Comparison of ENCODE assay signal across 8 mouse cellular contexts in genomic region chr13:59728378-59729093, GRCm38 (mm10). TPM values are rescaled to one million over a fixed set of nuclear protein-coding genes. Genes with fewer than 3 reads are reported as not detected.
DNase-seq lines count a peak whose midpoint lies in the region; ATAC-seq and TF ChIP-seq lines count a peak whose summit lies in the region.

No protein-coding gene starts in this region.

- peak; percentile 92 for ATAC-seq in hindbrain, postnatal 0 days
- ATAC-seq in megakaryocyte, adult 5-6 weeks (ENCODE audit: poor library complexity, severe bottlenecking) = peak; percentile 96

- H3K4me2 ChIP-seq in hindbrain, postnatal 0 days (ENCODE audit: low read depth, low read length) = no peak overlapping the region

- TF ChIP-seq CTCF in gastrocnemius, adult 2 months (IDR thresholded peaks at IDR 0.05) = no peak; the same call in none of the 2 replicates
- TF ChIP-seq CTCF in hindbrain, postnatal 0 days (IDR thresholded peaks at IDR 0.05; ENCODE audit: low read depth) = peak; percentile 95

- no peaks in the 10 kb centered on the region for H3K4me1 ChIP-seq in hindbrain, postnatal 0 days (ENCODE audit: insufficient read depth, low read length)

- H3K9ac ChIP-seq in hindbrain, postnatal 0 days (replicated peaks; ENCODE audit: low read length) = no peak overlapping the region

- intact Hi-C loops in gastrocnemius, adult 2 months (cut with DNase I) = loop anchor here (1.0 to 5.0 kb wide), 4 partner anchors 96 to 213 kb away; partner anchors contain the start of genes Agtpbp1 and Naa35

- H3K27ac ChIP-seq in gastrocnemius, adult 2 months = no peak overlapping the region
- no peak overlapping the region for H3K27ac ChIP-seq in hindbrain, postnatal 0 days

- H3K4me3 ChIP-seq in gastrocnemius, adult 2 months = no peak overlapping the region
- no peak overlapping the region for H3K4me3 ChIP-seq in hindbrain, postnatal 0 days (ENCODE audit: low read length)

- no peaks in the 10 kb centered on the region for H3K27me3 ChIP-seq in hindbrain, postnatal 0 days (ENCODE audit: insufficient read depth, low read length)

- H3K9me3 ChIP-seq in hindbrain, postnatal 0 days (ENCODE audit: low read length) = no peaks in the 10 kb centered on the region

- no peaks in the 10 kb centered on the region for H3K36me3 ChIP-seq in hindbrain, postnatal 0 days (ENCODE audit: insufficient read depth, low read length)

- DNase-seq in ZHBTc4 (ENCODE audit: low read depth, low spot score) = peak; percentile 88
- DNase-seq in cerebellum, postnatal 4 days (ENCODE audit: low spot score in 2 of 2) = peak; percentile 73 to 82
- DNase-seq in gastrocnemius, adult 2 months = peak; percentile 83
- peak; percentile 94 for DNase-seq in hindbrain, postnatal 0 days (ENCODE audit: low spot score)
- peak; percentile 84 to 87 for DNase-seq in left cerebral cortex, adult 18-20 months (ENCODE audit: low spot score in 2 of 2)
- DNase-seq in right cerebral cortex, adult 2 months (ENCODE audit: low spot score in 2 of 2) = peak; percentile 87 to 91
- peak; percentile 77 for DNase-seq in urinary bladder, postnatal 25 days (ENCODE audit: low spot score)

- WGBS in hindbrain, postnatal 0 days = 19% methylated on average over 7 of the region's 7 CpGs

RNA-seq across cellular contexts. Expression of gene Spata31d1d, which starts 3.0 kb away (rescaled TPM):
- not detected for total RNA-seq in gastrocnemius, adult 2 months (2021)
- not detected in 2 replicates for total RNA-seq in hindbrain, postnatal 0 days (2014; rRNA removed)
- polyA plus RNA-seq in hindbrain, postnatal 0 days (2015; fragmentation: Nextera tagmentation; extraction: Ambion mirVana) = not detected in 2 replicates
- total RNA-seq in left cerebral cortex, adult 18-20 months (2021) = not detected
- total RNA-seq in megakaryocyte, adult 5-6 weeks (2015) = not detected in 2 replicates
- total RNA-seq in megakaryocyte, adult 5-6 weeks (2017) = not detected in 2 replicates

RNA-seq across cellular contexts. Expression of gene Spata31d1b, which starts 16.5 kb away (rescaled TPM):
- total RNA-seq in gastrocnemius, adult 2 months (2021) = not detected
- total RNA-seq in hindbrain, postnatal 0 days (2014; rRNA removed) = 0.21 TPM in 1 of 2 replicates, not detected in the other
- polyA plus RNA-seq in hindbrain, postnatal 0 days (2015; fragmentation: Nextera tagmentation; extraction: Ambion mirVana) = not detected in 2 replicates
- under 1 TPM in 1 of 2 experiments, not detected in 1; 0.09 TPM for total RNA-seq in left cerebral cortex, adult 18-20 months (2021)
- total RNA-seq in megakaryocyte, adult 5-6 weeks (2015) = not detected in 2 replicates
- total RNA-seq in megakaryocyte, adult 5-6 weeks (2017) = not detected in 2 replicates

RNA-seq across cellular contexts. Expression of gene 1700014D04Rik, which starts 18.0 kb away (rescaled TPM):
- total RNA-seq in gastrocnemius, adult 2 months (2021) = not detected
- 0.16 and 0.29 TPM in 2 replicates for total RNA-seq in hindbrain, postnatal 0 days (2014; rRNA removed)
- 0.18 and 0.24 TPM in 2 replicates for polyA plus RNA-seq in hindbrain, postnatal 0 days (2015; fragmentation: Nextera tagmentation; extraction: Ambion mirVana)
- total RNA-seq in left cerebral cortex, adult 18-20 months (2021) = 1 to 10 TPM; 1.6 to 2.7 TPM
- not detected in 2 replicates for total RNA-seq in megakaryocyte, adult 5-6 weeks (2015)
- total RNA-seq in megakaryocyte, adult 5-6 weeks (2017) = 0.04 TPM in 1 of 2 replicates, not detected in the other

RNA-seq across cellular contexts. Expression of gene Spata31d1a, which starts 18.4 kb away (rescaled TPM):
- total RNA-seq in gastrocnemius, adult 2 months (2021) = not detected
- total RNA-seq in hindbrain, postnatal 0 days (2014; rRNA removed) = not detected in 2 replicates
- 0.09 and 0.16 TPM in 2 replicates for polyA plus RNA-seq in hindbrain, postnatal 0 days (2015; fragmentation: Nextera tagmentation; extraction: Ambion mirVana)
- total RNA-seq in left cerebral cortex, adult 18-20 months (2021) = under 1 TPM in 1 of 2 experiments, not detected in 1; 0.16 TPM
- 0.04 and 0.78 TPM in 2 replicates for total RNA-seq in megakaryocyte, adult 5-6 weeks (2015)
- total RNA-seq in megakaryocyte, adult 5-6 weeks (2017) = not detected in 2 replicates

RNA-seq across cellular contexts. Expression of gene 4921517D22Rik, which starts 34.6 kb away (rescaled TPM):
- not detected for total RNA-seq in gastrocnemius, adult 2 months (2021)
- not detected in 2 replicates for total RNA-seq in hindbrain, postnatal 0 days (2014; rRNA removed)
- polyA plus RNA-seq in hindbrain, postnatal 0 days (2015; fragmentation: Nextera tagmentation; extraction: Ambion mirVana) = not detected in 2 replicates
- total RNA-seq in left cerebral cortex, adult 18-20 months (2021) = not detected
- not detected in 2 replicates for total RNA-seq in megakaryocyte, adult 5-6 weeks (2015)
- total RNA-seq in megakaryocyte, adult 5-6 weeks (2017) = not detected in 2 replicates
